Mouse (Mus musculus): ENCODE data around the gene Imp3.

Gene Imp3

GRCm38 (mm10) chr9:56970158-56970557 is 32.9 kb downstream of the Imp3 start:
- DNase-seq (ENCODE audit: low spot score in 2 of 2) = no peak

DNA sequence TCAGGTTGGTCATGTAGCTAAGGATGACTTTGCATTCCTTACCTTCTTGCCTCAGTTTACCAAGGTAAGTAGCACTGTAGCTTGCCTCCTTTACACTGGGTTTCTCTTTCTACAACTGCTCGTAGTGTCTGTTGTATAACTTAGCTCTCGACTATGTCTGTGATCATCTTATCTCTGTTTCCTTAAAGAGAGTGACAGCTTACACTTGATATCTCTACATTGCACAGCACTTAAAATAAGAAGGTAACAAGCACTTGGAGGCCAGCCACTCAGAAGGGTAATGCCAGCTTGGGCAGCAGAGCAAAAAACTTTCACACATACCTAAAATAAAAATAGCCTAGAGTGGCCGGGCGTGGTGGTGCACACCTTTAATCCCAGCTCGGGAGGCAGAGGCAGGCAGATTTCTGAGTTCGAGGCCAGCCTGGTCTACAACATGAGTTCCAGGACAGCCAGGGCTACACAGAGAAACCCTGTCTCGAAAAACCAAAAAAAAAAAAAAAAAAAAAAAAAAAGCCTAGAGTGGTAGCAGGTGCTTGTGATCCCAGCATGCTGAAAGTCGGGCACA is 36.8 kb downstream of the Imp3 start:
- no peak for DNase-seq (ENCODE audit: low spot score in 2 of 2)

DNA sequence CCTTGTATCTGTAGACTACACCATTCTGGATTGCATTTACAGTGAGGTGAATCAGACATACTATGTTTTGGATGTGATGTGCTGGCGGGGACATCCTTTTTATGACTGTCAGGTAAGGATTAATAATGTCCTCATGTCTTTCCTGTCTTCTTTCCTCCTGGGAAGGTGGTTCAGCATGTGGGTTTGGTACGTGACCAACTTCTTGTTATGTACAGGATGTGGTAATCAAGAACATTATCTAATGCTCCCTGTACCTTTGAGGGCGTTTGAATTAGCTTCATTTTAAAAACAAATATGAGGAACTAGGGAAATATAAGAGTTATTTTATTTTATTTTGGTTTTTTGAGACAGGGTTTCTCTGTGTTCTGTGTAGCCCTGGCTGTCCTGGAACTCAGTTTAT is 37.9 kb downstream of the Imp3 start:
- DNase-seq (ENCODE audit: low spot score in 2 of 2) = no peak

- no peak for DNase-seq (ENCODE audit: low spot score in 2 of 2)
Observed at GRCm38 (mm10) chr9:56980186-56980585, 42.9 kb downstream of the Imp3 start.

GRCm38 (mm10) chr9:56981502-56981901 is 44.2 kb downstream of the Imp3 start:
- no peak for DNase-seq (ENCODE audit: low spot score in 2 of 2)

Measured in spleen, postnatal 14 days (tissue).